Mouse (Mus musculus): ENCODE measurements around the gene Gm14692.
"Not testable (repeated sequence)": the region's sequence is repeated elsewhere in the genome, so short reads cannot be mapped to it uniquely, and the experiment has no call there.

The Gm14692 gene

GRCm38 (mm10) chrX:67695398-67695797, at the start of gene Gm14692:
Gene Gm14692 (plus strand): TSS chrX:67695698.
- DNase-seq (ENCODE audit: low spot score): not testable (repeated sequence)

- not testable (repeated sequence) for DNase-seq (ENCODE audit: low spot score)
Measured at GRCm38 (mm10) chrX:67693462-67693861, 2.0 kb upstream of the Gm14692 start, which contains the start of gene Gm1140. Gene Gm1140 (minus strand): TSS chrX:67693562.
